Mouse (Mus musculus): Measurements from ENCODE around the gene G6pc. TPM values are rescaled to one million over a fixed set of nuclear protein-coding genes. Genes with fewer than 3 reads are reported as not detected.
A peak's percentile ranks its signal among the peaks of the same experiment; 100 is the strongest.

The G6pc gene
- total RNA-seq, 2 experiments from 2014 or later = not detected

- peak; percentile 19 for DNase-seq
- intact Hi-C loops (cut with DNase I; ENCODE audit: low total_unique reads) = no loop called here
Observed at GRCm38 (mm10) chr11:101424105-101424851, 56.9 kb downstream of the G6pc start, which contains the start of gene Gm27029. Gm27029 (minus strand) TSS chr11:101424796.

GRCm38 (mm10) chr11:101424925-101425813 lies 57.8 kb downstream of the G6pc start, which contains the start of the genes Rundc1 and Ptges3l:
Rundc1 (plus strand) TSS chr11:101425085.
Ptges3l (minus strand) TSS chr11:101425333.
- peak; percentile 99 for DNase-seq
- intact Hi-C loops (cut with DNase I; ENCODE audit: low total_unique reads) = no loop called here

GRCm38 (mm10) chr11:101426165-101426564 lies 58.8 kb downstream of the G6pc start:
- intact Hi-C loops (cut with DNase I; ENCODE audit: low total_unique reads) = no loop called here
- DNase-seq = no peak

Small RNA genes within 50 kb of the gene (microRNA-seq; reads per million reads assigned to microRNA genes)
- gene Gm25593 = 0 reads per million in 2 experiments
- gene Mir6929 = 1.6 to 2.5 reads per million in 2 experiments

Other genes with a start within 250 kb of the G6pc start
- 10 to 100 TPM; 33.3 to 34.9 TPM for gene Retreg3, start 247.7 kb upstream of the G6pc start, total RNA-seq (2021)
- gene Tubg1, start 247.6 kb upstream of the G6pc start, total RNA-seq (2021) = 10 to 100 TPM; 26.3 to 31.2 TPM
- 1 to 10 TPM; 3.1 to 4.6 TPM for gene Tubg2, start 211.7 kb upstream of the G6pc start, total RNA-seq (2021)
- 1 to 10 TPM; 1.8 to 2.4 TPM for gene Cntnap1, start 197.0 kb upstream of the G6pc start, total RNA-seq (2021)
- gene Plekhh3, start 196.2 kb upstream of the G6pc start, total RNA-seq (2021) = 10 to 100 TPM; 22.0 to 26.9 TPM
- gene Ccr10, start 192.1 kb upstream of the G6pc start, total RNA-seq (2021) = under 1 TPM in 1 of 2 experiments, not detected in 1; 0.12 TPM
- 10 to 100 TPM; 13.5 to 18.1 TPM for gene Ezh1, start 141.1 kb upstream of the G6pc start, total RNA-seq (2021)
- 10 to 100 TPM; 69.8 to 97.1 TPM for gene Ramp2, start 121.5 kb upstream of the G6pc start, total RNA-seq (2021)
- 10 to 100 TPM; 38.1 to 39.0 TPM for gene Vps25, start 113.9 kb upstream of the G6pc start, total RNA-seq (2021)
- gene Wnk4, start 107.0 kb upstream of the G6pc start, total RNA-seq (2021) = 1 to 10 TPM in 1 of 2 experiments, under 1 TPM in 1; 0.89 to 1.0 TPM
- gene Cntd1, start 88.5 kb upstream of the G6pc start, total RNA-seq (2021) = under 1 TPM; 0.13 to 0.21 TPM
- 10 to 100 TPM; 70.0 to 73.4 TPM for gene Coa3, start 88.4 kb upstream of the G6pc start, total RNA-seq (2021)
- 10 to 100 TPM; 70.7 to 72.9 TPM for gene Becn1, start 65.3 kb upstream of the G6pc start, total RNA-seq (2021)
- 10 to 100 TPM; 60.9 to 61.2 TPM for gene Psme3, start 51.3 kb upstream of the G6pc start, total RNA-seq (2021)
- 1 to 10 TPM; 1.2 to 1.3 TPM for gene Aoc2, start 42.5 kb upstream of the G6pc start, total RNA-seq (2021)
- 10 to 100 TPM; 20.7 to 21.7 TPM for gene Aoc3, start 37.0 kb upstream of the G6pc start, total RNA-seq (2021)
- gene Aarsd1, start 50.1 kb downstream of the G6pc start, total RNA-seq (2021) = 10 to 100 TPM; 16.4 to 17.4 TPM
- gene Gm27029, start 57.2 kb downstream of the G6pc start, total RNA-seq (2021) = 1 to 10 TPM; 3.2 to 4.1 TPM
- 1 to 10 TPM; 6.4 to 7.2 TPM for gene Rundc1, start 57.5 kb downstream of the G6pc start, total RNA-seq (2021)
- 100 to 1,000 TPM; 101 to 102 TPM for gene Ptges3l, start 57.8 kb downstream of the G6pc start, total RNA-seq (2021)
- 10 to 100 TPM; 50.3 to 61.5 TPM for gene Rpl27, start 74.7 kb downstream of the G6pc start, total RNA-seq (2021)
- gene Ifi35, start 80.8 kb downstream of the G6pc start, total RNA-seq (2021) = 1 to 10 TPM; 7.0 to 7.2 TPM
- 1 to 10 TPM; 4.0 to 4.8 TPM for gene Rnd2, start 97.4 kb downstream of the G6pc start, total RNA-seq (2021)
- 10 to 100 TPM; 27.1 to 33.6 TPM for gene Vat1, start 98.7 kb downstream of the G6pc start, total RNA-seq (2021)
- under 1 TPM; 0.89 to 0.92 TPM for gene Brca1, start 184.4 kb downstream of the G6pc start, total RNA-seq (2021)
- gene Nbr1, start 184.6 kb downstream of the G6pc start, total RNA-seq (2021) = 10 to 100 TPM; 66.3 to 69.0 TPM
- gene Tmem106a, start 214.7 kb downstream of the G6pc start, total RNA-seq (2021) = 1 to 10 TPM; 2.3 to 3.1 TPM
- not detected for gene Gm11634, start 231.7 kb downstream of the G6pc start, total RNA-seq (2021)